Mouse (Mus musculus) neural tube, embryonic 15.5 days (tissue): ENCODE measurements around the gene Tent4b. TPM values are rescaled to one million over a fixed set of nuclear protein-coding genes. Genes with fewer than 3 reads are reported as not detected.

Experiments
- ATAC-seq: fragments of 200-750 bp; cut with Nextera tagmentation; 2 replicates; pipeline ENCODE4 v1.8.0; 2017; ENCODE audit warnings: mild to moderate bottlenecking, moderate TSS enrichment, moderate library complexity; ENCODE audit not compliant: low FRiP score
- H3K27ac ChIP-seq: fragments of 300-500 bp; sonication (generic); replicated peaks from 2 replicates; pipeline ENCODE4 v1.5.1; 2015; ENCODE audit warnings: mild to moderate bottlenecking, inconsistent platforms
- H3K27me3 ChIP-seq: fragments of 300-500 bp; sonication (generic); replicated peaks from 2 replicates; pipeline ENCODE4 v1.6.1; 2015; ENCODE audit warnings: inconsistent platforms
- H3K36me3 ChIP-seq: fragments of 300-500 bp; sonication (generic); 2 replicates; pipeline ENCODE4 v1.6.1; 2015; ENCODE audit warnings: inconsistent platforms
- H3K4me1 ChIP-seq: fragments of 300-500 bp; sonication (generic); 2 replicates; pipeline ENCODE4 v1.6.1; 2015; ENCODE audit warnings: inconsistent platforms
- H3K4me2 ChIP-seq: fragments of 300-500 bp; sonication (generic); 2 replicates; pipeline ENCODE4 v1.6.1; 2015; ENCODE audit warnings: inconsistent platforms, mild to moderate bottlenecking, moderate library complexity
- H3K4me3 ChIP-seq: fragments of 300-500 bp; sonication (generic); replicated peaks from 2 replicates; pipeline ENCODE4 v1.5.1; 2015; ENCODE audit warnings: mild to moderate bottlenecking, inconsistent platforms
- H3K9ac ChIP-seq: fragments of 300-500 bp; sonication (generic); replicated peaks from 2 replicates; pipeline ENCODE4 v1.6.1; 2015; ENCODE audit warnings: mild to moderate bottlenecking, inconsistent platforms
- H3K9me3 ChIP-seq: fragments of 300-500 bp; sonication (generic); replicated peaks from 2 replicates; pipeline ENCODE4 v1.6.1; 2016; ENCODE audit warnings: inconsistent platforms
- WGBS: fragments of 180-500 bp; shearing (Covaris S2); methylation state at CpG from one replicate; pipeline ENCODE4 v1.1.7; 2015; ENCODE audit warnings: mixed read lengths; 5-methylcytosine and 5-hydroxymethylcytosine counted together
- polyA plus RNA-seq: library from polyadenylated mRNA; unstranded; fragments of >200 nt; fragmentation: Nextera tagmentation; extraction: Ambion mirVana; gene quantifications from 2 replicates; pipeline ENCODE4 v1.2.1, GENCODE M21; 2015

Gene Tent4b
- polyA plus RNA-seq, 1 experiment from 2014 or later: 9.7 TPM

DNA sequence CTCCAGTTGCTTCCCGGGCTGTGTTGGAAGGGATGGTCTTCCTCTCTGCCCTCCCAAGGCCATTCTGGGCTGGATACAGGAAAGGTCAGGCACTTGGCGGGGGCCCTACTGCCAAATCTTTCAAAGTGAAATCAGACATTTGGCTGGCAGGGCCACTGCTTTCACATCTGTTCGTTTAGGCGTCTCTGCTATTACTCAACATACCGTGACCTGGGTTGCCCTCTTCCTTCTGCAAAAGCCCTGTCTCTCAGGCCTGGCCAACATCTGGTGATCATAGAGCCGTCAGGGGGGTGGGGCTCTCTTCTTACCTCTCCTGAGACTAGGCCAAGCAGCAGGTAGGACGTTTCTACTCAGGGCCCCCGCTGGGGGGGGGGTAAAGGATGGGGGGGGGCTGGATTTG lies 83.7 kb downstream of the Tent4b start:
- H3K27ac ChIP-seq: no peak overlapping the region
- ATAC-seq: no peak
- WGBS: 68% methylated on average over 8 of the region's 8 CpGs

DNA sequence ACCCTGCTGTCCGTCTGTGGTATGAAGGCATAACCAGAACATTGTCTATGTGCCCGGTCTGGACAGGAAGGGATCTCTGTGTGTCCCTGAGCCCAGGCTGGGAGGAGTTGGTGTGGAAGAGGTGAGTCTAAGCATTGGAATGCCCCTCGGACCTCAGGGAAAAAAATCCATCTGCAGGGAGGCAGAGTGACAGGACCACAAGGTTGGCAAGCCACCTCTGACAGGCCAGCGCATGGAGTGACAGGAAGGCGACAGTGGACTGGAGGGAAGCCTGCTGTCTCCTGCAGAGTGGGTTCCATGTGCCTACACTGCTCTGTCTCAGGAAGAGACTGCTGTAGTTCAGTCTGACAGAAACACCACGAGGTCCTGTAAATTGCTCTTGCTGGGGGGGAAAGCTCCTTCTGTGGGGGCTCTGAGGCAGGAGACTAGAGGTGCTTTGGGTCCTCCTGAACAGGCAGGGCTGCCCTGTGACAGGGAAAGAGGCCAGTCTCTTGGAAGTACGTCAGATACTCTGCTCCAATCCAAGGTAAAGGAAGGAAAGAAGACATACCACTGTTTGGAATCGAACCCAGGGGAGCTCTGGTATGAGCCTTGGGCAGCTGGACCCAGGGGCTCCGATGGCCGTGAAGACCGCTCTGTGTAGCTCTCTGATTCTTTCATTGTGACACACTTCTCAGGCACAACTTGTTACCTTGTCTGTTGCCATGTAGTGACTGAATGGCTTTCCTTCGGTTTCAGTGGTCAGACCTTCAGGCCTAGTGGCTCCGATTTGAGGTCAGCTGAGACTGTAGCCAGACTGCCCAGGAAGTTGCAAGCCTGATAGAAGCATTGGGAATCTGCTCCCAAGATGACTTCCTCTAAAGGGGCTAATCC lies 84.5 kb downstream of the Tent4b start:
- Histone ChIP-seq H3K9me3 (no peaks in the 10 kb centered on the region), H3K4me2 (no peak overlapping the region), H3K4me3 (no peak overlapping the region), H3K9ac (no peak overlapping the region), H3K4me1 (no peaks in the 10 kb centered on the region), H3K27me3 (no peaks in the 10 kb centered on the region), H3K27ac (no peak overlapping the region), H3K36me3 (no peaks in the 10 kb centered on the region)
- WGBS: 88% methylated on average over 13 of the region's 13 CpGs
- ATAC-seq: no peak

More for the DNA sequence above, 83.7 kb downstream of the Tent4b start:
- no peak overlapping the region for H3K4me3 ChIP-seq
- no peaks in the 10 kb centered on the region for H3K27me3 ChIP-seq
- H3K4me1 ChIP-seq: no peaks in the 10 kb centered on the region
- H3K4me2 ChIP-seq: no peak overlapping the region
- H3K9me3 ChIP-seq: no peaks in the 10 kb centered on the region
- no peak overlapping the region for H3K9ac ChIP-seq
- H3K36me3 ChIP-seq: no peaks in the 10 kb centered on the region

DNA sequence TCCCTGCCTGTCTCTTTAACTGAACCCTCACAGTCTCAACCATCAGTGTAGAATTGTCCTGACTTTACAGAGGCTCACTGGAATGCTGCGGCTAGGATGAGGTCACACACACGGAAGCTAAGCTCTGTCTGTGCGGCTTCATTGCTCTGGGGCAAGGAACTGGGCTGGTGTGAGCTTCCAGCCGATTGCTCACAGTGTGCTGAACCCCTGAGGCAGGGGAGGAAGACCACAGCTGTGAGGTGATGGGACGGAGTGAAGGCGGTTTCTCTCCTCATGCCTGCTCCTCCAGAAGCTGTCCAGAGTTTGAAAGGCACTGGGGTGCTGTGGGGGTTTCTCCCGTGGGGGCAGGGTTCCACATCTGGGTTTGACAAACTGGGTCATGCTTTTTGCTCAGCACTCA lies 85.7 kb downstream of the Tent4b start:
- Histone ChIP-seq H3K36me3 (no peaks in the 10 kb centered on the region), H3K4me2 (no peak overlapping the region), H3K27me3 (no peaks in the 10 kb centered on the region), H3K4me1 (no peaks in the 10 kb centered on the region), H3K4me3 (no peak overlapping the region), H3K9ac (no peak overlapping the region), H3K9me3 (no peaks in the 10 kb centered on the region), H3K27ac (no peak overlapping the region)
- ATAC-seq: no peak
- 53% methylated on average over 7 of the region's 7 CpGs for WGBS

DNA sequence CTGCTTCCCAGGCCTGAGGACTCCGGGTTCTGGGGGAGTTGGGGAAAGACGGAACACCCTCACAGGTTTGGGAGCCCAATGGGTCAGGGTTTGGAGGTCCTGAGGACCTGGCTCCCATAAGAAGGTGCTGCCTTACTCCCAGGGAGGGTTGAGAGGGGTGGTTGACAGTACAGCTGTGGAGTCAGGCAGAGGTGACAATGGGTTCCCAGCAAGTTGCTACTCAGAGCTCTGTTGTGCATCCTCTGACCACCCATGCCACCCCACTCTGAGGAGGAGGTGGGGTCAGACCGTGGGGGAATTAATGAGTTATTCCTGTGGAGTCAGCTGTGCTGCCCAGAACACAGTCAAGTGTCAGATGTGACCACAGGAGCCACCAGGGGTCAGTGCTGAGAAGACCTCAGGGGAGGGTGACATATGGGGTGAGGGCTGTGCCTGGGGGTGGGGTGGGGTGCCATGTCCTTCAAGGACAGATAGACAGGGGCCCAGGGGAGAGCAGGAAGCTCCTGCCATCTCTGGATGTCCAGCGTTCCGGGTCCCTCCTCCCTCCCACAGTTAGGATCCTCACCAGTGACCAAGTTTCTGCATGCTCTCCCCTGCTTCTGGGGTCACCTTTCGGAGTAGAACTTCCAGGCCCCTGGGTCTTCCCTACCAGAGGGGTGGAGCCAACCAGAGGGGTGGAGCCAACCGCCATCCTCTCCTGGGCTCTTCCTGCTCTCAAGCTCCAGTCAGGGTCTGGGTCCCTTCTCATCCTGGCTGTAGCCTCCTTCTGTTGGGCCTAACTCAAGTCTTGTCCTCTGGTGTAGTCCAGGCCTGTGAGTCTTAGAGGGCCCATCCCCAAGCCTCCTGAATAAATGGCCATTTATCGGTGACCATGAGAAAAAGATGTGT lies 86.7 kb downstream of the Tent4b start:
- Histone ChIP-seq H3K36me3 (no peaks in the 10 kb centered on the region), H3K27me3 (no peaks in the 10 kb centered on the region), H3K27ac (no peak overlapping the region), H3K4me3 (no peak overlapping the region), H3K4me2 (no peak overlapping the region), H3K9ac (no peak overlapping the region), H3K4me1 (no peaks in the 10 kb centered on the region), H3K9me3 (no peaks in the 10 kb centered on the region)
- WGBS: 90% methylated on average over 8 of the region's 8 CpGs
- no peak for ATAC-seq

DNA sequence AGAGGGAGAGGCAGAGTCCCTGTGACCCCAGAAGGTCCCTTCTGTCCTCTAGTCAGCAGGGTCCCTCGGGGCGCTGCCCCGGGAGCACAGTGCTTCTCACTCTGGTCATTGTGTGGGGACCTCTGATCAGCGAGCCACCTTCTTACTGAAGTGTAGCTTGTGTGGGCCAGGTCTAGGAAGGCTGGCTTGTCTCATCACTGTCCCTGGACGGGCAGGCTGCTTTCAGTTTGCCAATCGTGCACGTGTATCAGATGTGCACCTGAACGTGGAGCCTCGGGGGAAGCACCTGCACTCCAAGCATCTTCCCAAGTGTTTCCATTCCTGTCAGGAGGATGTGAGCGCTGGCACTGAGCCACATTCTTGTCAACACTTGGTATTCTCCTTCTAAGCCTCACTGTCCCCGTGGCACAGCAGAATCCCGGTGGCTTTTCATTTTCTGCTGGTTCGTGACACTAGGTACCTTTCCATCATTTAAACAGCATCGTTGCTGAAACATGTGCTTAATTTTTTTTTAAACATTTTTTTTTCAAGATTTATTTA lies 87.5 kb downstream of the Tent4b start:
- Histone ChIP-seq H3K4me3 (no peak overlapping the region), H3K4me1 (no peaks in the 10 kb centered on the region), H3K27me3 (no peaks in the 10 kb centered on the region), H3K9ac (no peak overlapping the region), H3K36me3 (no peaks in the 10 kb centered on the region), H3K4me2 (no peak overlapping the region), H3K9me3 (no peaks in the 10 kb centered on the region), H3K27ac (no peak overlapping the region)
- 91% methylated on average over 14 of the region's 14 CpGs for WGBS
- no peak for ATAC-seq

DNA sequence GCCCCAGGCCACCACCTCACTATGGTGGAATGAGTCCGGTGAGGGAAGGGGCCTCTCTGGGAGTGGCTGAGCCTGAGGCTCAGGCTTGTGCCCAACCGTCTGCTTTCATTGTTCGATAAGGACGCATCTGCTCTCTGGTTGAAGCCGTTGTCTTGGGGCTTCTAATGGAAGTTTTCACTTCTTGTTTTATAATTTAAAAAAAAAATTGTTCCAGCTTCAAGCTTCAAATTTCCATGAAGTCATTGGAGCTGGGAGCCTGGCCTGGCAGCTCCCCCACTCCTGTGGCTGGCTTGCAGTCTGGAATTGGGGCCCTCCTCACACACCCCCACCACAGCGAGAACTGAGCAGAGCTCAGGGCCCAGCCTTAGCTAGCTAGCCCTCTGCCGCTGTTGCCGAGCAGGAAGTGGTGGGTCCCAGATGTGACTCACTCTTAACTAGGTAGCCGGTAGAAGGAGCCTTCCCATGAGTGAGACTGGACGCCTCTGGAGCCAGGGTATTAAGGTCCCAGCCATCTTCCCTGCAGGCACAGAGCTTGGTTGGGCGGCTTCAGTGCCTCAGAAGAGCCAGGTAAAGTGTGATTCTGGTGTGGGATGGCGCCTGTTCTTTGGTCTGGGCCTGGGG lies 89.7 kb downstream of the Tent4b start:
- Histone ChIP-seq H3K4me2 (no peak overlapping the region), H3K9ac (no peak overlapping the region), H3K27ac (no peak overlapping the region), H3K36me3 (no peaks in the 10 kb centered on the region), H3K9me3 (no peaks in the 10 kb centered on the region), H3K4me3 (no peak overlapping the region), H3K27me3 (no peaks in the 10 kb centered on the region), H3K4me1 (no peaks in the 10 kb centered on the region)
- 72% methylated on average over 12 of the region's 12 CpGs for WGBS
- ATAC-seq: no peak

DNA sequence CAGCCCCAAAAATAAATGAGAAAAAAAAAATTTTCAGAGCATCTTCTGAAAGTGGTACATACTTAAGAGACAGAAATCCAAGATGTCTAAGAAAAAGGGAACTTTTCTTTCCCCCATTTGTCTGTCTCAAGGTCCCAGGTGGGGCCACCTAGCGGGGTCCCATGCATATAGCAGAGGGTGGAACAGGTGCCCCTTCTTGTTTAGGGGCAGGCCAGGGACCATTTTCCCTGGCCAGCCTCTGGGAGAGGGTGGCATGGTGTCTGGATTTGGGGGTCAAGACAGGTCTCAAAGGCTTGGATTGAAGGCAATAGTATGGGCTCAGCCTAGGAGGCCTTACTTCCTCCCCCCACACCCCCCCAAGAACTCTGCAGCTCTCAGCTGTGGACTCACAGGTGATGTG lies 90.9 kb downstream of the Tent4b start:
- Histone ChIP-seq H3K4me2 (no peak overlapping the region), H3K4me1 (no peaks in the 10 kb centered on the region), H3K36me3 (no peaks in the 10 kb centered on the region), H3K27ac (no peak overlapping the region), H3K9ac (no peak overlapping the region), H3K4me3 (no peak overlapping the region), H3K9me3 (no peaks in the 10 kb centered on the region), H3K27me3 (no peaks in the 10 kb centered on the region)
- WGBS: 74% methylated on average over 1 of the region's 1 CpGs
- no peak for ATAC-seq

DNA sequence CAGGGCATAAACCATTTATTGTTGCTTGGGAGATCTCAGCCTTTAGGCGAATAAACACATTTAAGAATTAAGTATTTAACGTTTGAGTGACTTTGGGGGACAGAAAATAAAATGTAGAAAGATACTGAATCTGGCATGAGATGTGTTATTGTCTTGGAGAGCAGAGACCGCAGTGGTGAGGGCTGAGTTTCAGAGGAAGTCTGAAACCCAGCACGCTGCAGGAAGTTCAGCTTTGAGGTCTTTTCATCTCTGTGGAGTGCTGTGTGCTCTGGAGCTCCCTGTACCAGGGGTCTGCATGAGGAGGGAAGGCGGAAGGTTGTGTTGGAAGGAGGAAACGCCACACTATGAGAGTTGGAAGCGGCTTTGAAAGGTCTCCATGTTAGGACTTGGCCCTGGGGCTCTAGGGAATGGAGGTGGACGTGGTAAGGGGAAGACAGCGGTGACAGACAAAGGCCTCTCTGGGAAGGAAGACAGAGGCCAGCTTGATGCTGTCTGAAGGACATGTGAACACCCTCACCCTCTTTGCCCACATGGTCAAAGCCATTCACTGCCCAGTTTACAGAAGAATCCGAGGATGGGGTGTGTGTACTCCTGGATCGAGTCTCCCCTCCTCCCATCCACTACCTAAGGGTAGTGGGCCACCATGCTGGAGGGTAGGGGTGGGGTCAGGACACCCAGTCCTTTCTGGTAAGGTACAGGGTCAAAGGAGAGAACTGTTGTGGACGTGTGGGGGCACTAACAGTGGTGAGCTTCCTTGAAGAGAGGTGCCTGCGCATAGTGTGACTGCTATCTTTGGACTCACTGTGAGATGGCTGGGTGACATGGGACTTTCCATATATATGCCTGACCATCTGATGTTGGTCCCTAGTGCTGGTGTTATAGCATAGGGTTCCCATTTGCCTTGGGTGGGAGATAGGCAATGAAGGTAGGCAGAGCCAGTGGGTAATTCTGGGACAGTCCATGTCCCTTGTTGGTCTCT lies 91.6 kb downstream of the Tent4b start:
- Histone ChIP-seq H3K4me3 (no peak overlapping the region), H3K9me3 (no peaks in the 10 kb centered on the region), H3K36me3 (no peaks in the 10 kb centered on the region), H3K27ac (no peak overlapping the region), H3K4me2 (no peak overlapping the region), H3K9ac (no peak overlapping the region), H3K27me3 (no peaks in the 10 kb centered on the region), H3K4me1 (no peaks in the 10 kb centered on the region)
- WGBS: 83% methylated on average over 13 of the region's 13 CpGs
- ATAC-seq: no peak

DNA sequence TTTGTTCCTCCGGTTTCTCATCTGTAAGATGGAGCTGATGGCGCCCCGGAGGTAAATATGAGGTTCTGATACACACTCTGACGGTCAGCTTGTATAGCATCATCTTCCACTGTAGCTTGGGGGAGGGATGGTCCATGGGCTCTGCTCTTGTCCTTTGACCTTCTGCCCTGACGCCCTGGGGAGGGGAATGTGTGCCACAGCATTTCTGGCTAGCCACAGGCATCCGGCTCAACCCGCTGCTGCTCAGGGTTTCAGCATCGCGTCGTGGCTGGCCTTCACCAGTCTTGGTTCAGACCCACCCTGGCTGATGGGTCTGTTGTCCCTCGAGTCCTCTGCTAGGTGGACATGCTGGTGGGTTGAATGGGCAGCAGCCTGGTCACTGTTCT lies 92.3 kb downstream of the Tent4b start:
- 94% methylated on average over 11 of the region's 11 CpGs for WGBS
- no peak overlapping the region for H3K4me3 ChIP-seq
- H3K4me2 ChIP-seq: no peak overlapping the region
- no peaks in the 10 kb centered on the region for H3K9me3 ChIP-seq
- H3K27me3 ChIP-seq: no peaks in the 10 kb centered on the region
- no peaks in the 10 kb centered on the region for H3K36me3 ChIP-seq
- no peak for ATAC-seq
- no peak overlapping the region for H3K9ac ChIP-seq
- no peaks in the 10 kb centered on the region for H3K4me1 ChIP-seq
- H3K27ac ChIP-seq: no peak overlapping the region

DNA sequence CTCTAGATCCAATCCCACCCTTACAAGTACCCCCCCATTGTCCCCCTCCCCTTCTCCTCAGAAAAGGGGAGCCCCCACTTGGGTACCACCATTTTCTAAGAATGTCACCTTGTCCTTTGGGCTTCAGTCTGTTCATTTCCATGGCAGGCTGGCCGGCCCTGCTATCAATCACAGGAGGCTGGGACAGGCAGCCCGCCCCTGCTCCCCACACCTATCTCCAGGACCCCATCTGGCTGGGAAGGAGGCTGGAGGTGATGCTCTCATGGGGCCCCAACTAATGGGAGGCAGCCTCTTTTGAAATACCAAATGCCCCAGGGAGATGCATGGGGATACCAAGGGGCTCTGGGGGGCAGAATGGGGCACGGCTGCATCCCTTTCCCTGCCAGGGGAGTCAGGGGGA lies 93.9 kb downstream of the Tent4b start:
- WGBS: 84% methylated on average over 3 of the region's 3 CpGs
- H3K9ac ChIP-seq: no peak overlapping the region
- H3K36me3 ChIP-seq: no peaks in the 10 kb centered on the region
- H3K4me1 ChIP-seq: no peaks in the 10 kb centered on the region
- H3K9me3 ChIP-seq: no peaks in the 10 kb centered on the region
- no peak overlapping the region for H3K4me2 ChIP-seq
- no peak overlapping the region for H3K27ac ChIP-seq
- ATAC-seq: no peak
- H3K4me3 ChIP-seq: no peak overlapping the region
- H3K27me3 ChIP-seq: no peaks in the 10 kb centered on the region
